Mouse (Mus musculus): ENCODE data around the gene Btg1.

Gene Btg1

GRCm38 (mm10) chr10:96632271-96633144 lies 15.7 kb downstream of the Btg1 start:
- DNase-seq, result no peak

GRCm38 (mm10) chr10:96633145-96633516 lies 16.3 kb downstream of the Btg1 start:
- DNase-seq, result no peak

- no peak for DNase-seq
Observed at GRCm38 (mm10) chr10:96635472-96635871, 18.7 kb downstream of the Btg1 start.

- no peak for DNase-seq
Observed at GRCm38 (mm10) chr10:96638477-96638876, 21.7 kb downstream of the Btg1 start.

- DNase-seq, result no peak
Observed at GRCm38 (mm10) chr10:96642014-96642413, 25.2 kb downstream of the Btg1 start.

GRCm38 (mm10) chr10:96642751-96643150 lies 25.9 kb downstream of the Btg1 start:
- no peak for DNase-seq

GRCm38 (mm10) chr10:96645183-96645582 lies 28.4 kb downstream of the Btg1 start:
- no peak for DNase-seq

- DNase-seq, result peak; percentile 23
Observed at GRCm38 (mm10) chr10:96646024-96646866, 29.4 kb downstream of the Btg1 start.

GRCm38 (mm10) chr10:96646867-96647462 lies 30.2 kb downstream of the Btg1 start:
- no peak for DNase-seq

- no peak for DNase-seq
Observed at GRCm38 (mm10) chr10:96648161-96648561, 31.4 kb downstream of the Btg1 start.

- no peak for DNase-seq
Observed at GRCm38 (mm10) chr10:96649524-96649923, 32.7 kb downstream of the Btg1 start.

GRCm38 (mm10) chr10:96652372-96652771 lies 35.6 kb downstream of the Btg1 start:
- DNase-seq, result no peak

GRCm38 (mm10) chr10:96653030-96653429 lies 36.2 kb downstream of the Btg1 start:
- no peak for DNase-seq

GRCm38 (mm10) chr10:96654079-96654478 lies 37.3 kb downstream of the Btg1 start:
- DNase-seq, result no peak

- no peak for DNase-seq
Observed at GRCm38 (mm10) chr10:96654576-96654975, 37.8 kb downstream of the Btg1 start.

- no peak for DNase-seq
Observed at GRCm38 (mm10) chr10:96655066-96655465, 38.3 kb downstream of the Btg1 start.

- DNase-seq, result no peak
Observed at GRCm38 (mm10) chr10:96656176-96656575, 39.4 kb downstream of the Btg1 start.

GRCm38 (mm10) chr10:96658906-96659305 lies 42.1 kb downstream of the Btg1 start:
- DNase-seq, result no peak

GRCm38 (mm10) chr10:96660280-96660985 lies 43.6 kb downstream of the Btg1 start:
- no peak for DNase-seq

- no peak for DNase-seq
Observed at GRCm38 (mm10) chr10:96662976-96663375, 46.2 kb downstream of the Btg1 start.

- DNase-seq, result no peak
Observed at GRCm38 (mm10) chr10:96663739-96664430, 47.1 kb downstream of the Btg1 start.
